Mouse (Mus musculus) NIH3T3 (cell line): ENCODE measurements around the gene Lrrc75a.
A peak's percentile ranks its signal among the peaks of the same experiment; 100 is the strongest.
"Not testable (repeated sequence)": the region's sequence is repeated elsewhere in the genome, so short reads cannot be mapped to it uniquely, and the experiment has no call there.

Source experiments
- DNase-seq: peaks from one replicate; pipeline ENCODE4 v3.0.0-alpha.2; 2012; ENCODE audit warnings: low read depth

Gene Lrrc75a

DNA sequence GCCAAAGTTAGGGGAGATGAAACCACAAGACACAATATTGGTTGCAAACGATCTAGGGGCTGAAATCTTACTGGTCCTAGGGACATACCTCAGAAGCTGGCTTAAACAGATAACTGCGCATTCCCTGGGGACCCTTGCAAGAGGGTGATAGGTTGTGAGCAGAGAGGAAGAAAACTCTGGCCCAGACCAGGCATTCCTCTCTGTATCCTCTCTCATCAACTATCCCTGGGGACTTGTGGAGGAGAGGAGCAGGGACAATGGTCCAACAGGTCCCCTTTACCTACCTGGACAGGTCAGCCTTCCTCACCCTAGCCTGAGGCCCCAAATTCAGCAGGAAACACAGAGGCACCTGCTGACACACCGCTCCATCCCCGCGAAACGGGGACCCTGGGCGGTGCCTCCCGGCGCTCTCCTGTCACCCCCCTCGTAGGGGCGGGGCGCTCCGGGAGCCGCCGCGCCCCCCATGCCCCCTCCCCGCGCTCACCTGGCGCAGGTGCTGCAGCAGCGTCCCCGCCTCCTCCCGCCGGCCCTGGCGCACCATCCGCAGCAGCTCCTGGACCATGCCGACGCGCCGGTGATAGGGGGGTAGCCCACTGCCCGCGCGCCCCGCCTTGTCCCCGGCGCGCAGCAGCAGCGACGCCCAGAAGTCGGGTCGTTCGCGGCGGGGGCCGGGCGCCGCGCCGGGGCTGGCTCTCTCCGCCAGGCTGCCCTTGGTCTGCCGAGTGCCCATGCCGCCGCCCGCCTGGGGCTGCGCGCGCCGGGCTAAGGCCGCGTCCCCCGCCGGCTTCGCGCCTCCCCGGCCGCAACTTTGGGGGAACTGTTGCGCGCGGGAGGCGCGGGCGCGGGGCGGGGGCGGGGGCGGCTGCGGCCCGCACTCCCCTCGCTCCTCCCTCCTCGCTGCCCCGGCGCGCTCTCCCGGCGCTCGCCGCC is at the start of gene Lrrc75a:
Lrrc75a (minus strand) TSS at position 863 of the 930 bp plus-strand sequence.
- DNase-seq: peak; percentile 42

DNA sequence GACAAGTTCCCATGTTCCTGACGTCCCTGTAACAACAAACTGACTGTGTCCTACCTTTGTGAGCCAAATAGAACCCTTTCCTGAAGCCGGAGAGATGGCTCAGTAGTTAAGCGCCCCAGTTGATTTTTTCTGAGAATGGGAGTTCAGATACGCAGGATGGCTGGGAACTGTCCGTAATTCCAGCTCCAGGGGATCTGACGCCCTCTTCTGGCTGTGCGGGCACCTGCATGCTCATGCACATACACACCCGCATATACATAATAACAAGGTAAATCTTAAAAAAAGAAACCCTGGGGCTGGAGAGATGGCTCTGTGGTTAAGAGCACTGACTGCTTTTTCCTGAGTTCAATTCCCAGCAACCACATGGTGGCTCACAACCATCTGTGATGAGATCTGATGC is 46.8 kb upstream of the Lrrc75a start:
- no peak for DNase-seq

DNA sequence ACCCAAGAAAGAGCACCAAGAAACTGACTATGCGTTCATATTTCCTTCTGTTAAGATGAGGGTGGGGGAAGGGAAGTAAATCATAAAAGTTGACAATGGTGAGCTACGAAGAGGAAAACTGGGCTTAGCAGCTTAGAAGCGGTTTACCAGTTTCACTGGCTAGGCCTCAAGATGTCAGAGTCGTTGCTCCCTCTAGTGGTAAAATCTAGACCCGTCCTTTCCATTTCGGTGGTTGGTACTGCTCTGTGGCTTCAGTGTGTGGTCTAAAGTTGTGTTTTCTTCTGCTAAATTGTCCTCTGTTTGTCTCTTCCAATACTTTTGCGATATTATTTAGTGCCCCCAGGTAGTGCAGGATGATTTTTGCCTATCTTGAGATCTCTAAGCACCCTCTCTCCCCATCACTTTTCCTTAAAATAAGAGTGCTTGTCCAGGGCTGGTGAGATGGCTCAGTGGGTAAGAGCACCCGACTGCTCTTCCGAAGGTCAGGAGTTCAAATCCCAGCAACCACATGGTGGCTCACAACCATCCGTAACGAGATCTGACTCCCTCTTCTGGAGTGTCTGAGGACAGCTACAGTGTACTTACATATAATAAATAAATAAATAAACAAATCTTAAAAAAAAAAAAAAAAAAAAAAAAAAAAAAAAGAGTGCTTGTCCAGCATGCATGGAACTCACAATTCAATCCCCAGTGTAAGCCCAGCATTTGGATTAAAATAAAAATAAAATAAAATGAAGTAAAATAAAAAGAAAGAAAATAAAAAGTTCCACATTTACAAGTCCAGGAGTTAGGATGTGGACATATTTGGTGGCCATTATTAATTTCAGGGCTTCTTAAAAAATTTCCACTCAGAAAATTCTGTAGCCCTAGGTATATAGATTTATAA is 45.2 kb upstream of the Lrrc75a start:
- DNase-seq: peak; percentile 91

DNA sequence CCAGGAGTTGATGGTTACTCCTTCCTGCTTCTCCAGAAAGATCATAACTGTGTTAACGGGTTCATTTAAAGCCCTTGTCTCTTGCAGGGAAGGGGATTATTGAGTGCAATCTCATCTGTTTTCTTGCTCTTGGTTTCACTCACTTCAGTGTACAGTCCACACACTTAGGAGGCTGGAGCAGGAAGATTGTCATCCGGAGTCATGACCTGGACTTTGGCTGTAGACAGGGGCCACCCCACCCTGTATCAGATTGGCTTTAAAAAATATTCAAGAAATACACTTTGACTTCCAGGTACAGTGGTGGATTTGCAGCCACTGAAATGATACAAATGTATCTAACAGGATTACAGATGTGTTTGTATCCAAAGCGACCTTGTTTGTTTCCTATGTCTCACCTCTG is 43.3 kb upstream of the Lrrc75a start:
- no peak for DNase-seq

DNA sequence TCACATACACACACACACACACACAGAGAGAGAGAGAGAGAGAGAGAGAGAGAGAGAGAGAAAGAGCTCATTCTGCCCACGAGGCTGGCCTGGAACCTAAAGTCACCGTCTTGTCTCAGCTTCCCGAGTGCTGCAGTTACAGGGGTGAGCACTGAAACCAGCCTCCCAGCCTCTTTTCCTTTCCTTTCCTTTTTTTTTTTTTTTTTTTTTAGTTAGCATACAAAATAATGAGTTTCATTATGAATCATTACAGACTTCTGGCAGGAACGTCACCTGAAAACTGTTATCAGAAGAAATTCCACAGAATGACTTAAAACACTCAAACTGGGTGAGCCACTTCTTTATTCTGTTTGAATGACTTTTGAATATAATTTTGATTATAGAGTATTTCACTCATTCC is 31.6 kb upstream of the Lrrc75a start:
- no peak for DNase-seq

DNA sequence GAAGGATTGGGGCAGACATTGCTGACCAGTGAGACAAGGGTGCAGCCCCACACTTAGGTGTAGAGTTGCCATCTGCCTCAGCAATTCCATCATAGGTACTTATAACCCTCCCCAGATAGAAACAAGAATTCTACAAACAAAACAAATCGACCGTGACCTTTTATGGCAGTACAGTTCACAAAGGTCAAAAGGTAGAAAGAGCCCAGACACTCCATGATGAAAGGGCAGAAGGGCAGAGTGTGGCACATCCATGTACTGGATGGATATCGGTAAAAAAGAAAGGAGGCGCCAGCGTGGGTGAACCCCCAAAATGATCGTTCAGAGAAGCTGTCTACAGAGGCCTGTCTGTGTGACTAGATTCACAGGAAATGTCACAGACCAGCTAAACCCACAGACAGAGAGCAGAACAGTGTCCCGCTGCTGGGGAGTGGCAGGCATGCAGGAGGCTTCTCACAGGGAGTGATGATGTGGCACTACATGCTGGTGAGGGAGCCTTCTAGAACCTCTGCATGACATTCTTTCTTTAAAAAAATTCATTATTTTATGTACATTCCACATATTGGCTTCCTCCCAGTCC is 30.5 kb upstream of the Lrrc75a start:
- no peak for DNase-seq

DNA sequence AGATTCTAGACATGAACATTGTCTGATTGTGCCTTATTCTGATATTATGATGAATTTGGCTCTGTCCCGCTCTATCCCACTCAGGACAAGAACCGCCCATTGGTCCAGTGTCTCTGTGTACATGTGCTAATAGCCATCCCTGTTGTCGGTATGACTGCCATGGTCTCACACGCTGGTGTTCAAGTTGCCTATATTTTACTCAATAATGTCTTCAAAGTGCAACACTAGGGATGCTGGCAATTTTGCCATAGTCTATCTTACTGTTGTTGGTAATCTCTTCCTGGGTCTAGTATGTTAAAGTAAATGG is 27.9 kb upstream of the Lrrc75a start:
- no peak for DNase-seq

DNA sequence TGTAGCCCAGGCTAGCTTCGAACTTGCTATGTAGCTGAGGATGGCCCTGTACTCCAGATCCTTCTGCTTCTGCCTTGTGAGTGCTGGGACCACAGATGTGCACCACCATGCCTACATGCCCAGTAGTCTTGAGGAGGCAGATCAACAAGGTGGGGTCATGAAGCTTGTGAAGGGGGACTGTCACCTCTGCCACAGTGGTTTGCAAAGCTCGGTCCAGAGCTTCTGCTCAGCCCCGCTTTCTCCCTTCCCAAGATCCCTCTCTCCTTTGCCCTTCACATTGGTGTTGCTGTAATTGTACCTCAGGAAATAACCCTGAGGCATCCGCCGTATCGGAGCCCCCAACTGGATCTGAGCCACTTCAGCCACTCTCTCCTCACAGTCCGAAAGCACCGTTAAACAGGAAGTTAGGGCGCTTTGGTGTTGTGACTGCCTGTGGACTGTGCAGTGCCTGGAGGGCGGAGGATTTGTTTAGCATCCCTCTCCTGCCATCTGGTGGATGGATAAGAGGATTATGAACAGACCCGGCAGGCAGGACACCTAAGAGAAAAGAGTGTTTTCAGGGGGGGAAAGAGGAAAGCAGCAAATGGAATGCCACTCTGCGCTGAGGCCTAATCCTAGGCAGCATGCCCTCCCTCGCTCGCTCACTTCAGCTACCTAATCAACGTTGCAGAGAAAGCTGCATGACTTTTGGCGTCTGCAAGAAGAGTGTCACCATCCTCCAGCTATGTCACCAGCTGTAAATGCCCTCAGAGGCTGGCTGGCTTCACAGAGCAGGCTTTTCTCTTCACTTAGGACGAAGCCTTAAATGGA is 27.4 kb upstream of the Lrrc75a start:
- peak; percentile 93 for DNase-seq

DNA sequence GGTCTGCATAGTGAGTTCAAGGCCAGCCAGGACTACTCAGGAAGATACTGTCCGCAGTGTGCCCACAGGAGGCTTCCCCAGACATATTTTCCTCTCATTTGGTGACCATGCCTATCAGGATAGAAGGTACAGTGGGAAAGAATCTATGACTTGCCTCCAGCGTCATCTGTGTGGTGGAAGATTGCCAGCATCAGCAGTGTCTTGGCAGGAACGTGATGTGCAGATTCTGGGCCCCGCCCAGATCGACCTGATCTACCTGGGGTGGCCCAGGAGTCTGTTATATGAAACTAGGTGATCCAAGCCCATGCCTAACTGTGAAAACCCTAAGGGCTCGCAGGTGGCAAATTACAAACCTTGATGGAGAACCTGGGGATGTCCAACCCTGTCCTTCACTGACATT is 21.7 kb upstream of the Lrrc75a start:
- DNase-seq: no peak

DNA sequence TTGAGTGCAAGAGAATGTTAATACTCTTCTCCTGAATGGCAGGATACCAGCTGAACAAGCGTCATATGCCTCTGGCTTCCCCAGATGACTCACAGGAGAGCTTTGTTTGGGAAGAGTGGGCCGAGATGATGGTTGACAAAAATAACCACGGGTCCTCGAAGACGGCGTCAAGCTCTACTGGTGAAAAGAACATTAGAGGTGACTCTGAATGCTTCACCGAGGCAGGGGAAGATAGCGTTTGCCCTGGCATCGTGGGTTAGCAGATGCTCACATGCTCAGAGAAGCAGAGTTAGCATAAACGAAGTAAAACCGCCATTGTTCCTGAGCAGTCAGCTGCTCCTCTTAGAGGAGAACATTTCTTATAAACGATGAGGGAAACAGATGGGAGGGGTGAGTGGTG is 21.1 kb upstream of the Lrrc75a start:
- peak; percentile 59 for DNase-seq

DNA sequence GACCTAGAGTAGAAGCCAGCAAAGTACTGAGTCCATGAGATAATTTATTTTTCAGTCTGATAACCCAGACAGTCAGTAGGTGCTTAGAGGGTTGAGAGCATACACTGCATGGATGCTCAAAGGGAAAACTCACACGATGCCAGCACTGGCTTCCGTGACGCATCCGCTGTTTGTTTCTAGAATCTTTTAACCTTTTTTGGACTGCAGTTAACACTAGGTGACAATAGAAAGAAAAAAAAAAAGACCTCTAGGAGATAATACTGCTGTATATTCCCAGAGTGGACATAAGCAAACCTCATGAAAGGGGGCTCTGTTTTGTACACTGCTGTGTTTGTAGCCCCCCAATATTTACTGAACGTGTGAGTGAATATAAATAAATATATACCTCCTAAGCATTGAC is 20.7 kb upstream of the Lrrc75a start:
- DNase-seq: no peak

DNA sequence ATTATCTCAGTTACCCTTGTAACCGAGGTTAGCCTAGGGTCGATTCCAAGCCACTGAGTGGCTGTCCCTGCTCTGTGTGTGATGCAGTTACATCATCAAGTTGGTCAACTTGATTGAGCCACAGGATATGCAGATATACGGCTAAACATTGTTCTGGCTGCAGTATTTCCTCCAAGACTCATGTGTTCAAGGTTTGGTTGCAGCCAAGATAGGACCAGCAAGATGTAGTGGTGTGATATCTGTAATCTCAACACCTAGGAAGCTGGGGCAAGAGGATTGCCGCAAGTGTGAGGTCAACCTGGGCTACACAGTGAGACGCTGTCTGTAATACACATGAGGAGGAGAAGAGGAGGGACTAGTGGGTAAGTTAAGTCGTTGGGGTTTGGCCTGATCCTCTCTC is 15.9 kb upstream of the Lrrc75a start:
- no peak for DNase-seq

DNA sequence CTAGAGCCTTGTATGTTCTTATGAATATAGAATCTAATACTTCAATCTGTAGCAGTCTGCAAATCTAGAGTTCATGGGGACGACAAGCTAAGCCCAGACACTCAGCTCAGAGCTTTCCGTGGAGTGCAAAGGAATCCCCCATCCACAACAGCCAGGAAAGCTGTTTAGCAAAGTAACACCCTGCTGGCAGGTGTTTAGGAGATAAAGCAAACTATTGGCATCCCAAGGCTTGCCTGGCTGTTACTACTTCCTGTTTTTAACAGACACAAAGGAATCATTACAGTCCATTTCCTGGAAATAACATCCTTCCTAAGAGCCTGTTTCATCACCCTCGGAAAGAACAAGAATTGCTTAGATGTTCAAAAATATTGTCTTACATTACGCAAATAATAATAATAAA is 12.6 kb upstream of the Lrrc75a start:
- DNase-seq: no peak

DNA sequence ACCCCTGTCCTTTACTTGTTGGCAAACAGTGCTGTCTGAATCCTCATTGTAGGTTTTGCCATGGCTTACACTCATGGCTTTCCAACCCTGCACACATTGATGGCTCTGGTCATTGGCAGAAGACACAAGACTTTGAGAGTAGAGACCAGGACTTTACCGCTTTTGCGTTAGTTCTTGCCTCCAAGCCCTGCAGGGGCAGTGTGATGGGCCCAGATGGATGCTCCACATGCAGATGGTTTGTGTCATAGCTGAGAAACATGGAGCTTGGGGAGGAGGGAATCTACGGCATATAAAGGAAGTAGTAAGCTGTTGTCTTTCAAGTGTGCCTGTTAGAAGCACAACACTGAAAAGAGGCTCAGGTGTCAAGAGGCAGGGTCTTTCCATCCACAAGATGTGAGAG is 3.8 kb upstream of the Lrrc75a start:
- no peak for DNase-seq

DNA sequence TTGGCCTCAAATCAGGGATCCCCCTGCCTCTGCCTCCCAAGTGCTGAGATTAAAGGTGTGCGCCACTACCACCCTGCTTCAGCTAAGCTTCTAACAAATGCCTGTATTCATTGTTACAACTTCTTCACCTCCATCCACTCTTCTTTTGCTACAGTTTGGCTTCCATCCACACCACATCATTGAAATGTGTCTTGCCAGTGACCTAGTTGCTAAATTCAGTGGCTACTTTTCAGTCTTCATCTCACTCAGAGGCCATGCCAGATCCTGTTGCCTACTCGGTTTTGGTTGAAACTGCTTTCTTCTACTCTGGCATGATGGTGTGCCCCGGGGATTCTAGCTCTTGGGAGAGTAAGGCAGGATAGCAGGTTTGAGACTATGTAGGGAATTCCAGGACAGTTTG is 3.2 kb upstream of the Lrrc75a start:
- DNase-seq: no peak

DNA sequence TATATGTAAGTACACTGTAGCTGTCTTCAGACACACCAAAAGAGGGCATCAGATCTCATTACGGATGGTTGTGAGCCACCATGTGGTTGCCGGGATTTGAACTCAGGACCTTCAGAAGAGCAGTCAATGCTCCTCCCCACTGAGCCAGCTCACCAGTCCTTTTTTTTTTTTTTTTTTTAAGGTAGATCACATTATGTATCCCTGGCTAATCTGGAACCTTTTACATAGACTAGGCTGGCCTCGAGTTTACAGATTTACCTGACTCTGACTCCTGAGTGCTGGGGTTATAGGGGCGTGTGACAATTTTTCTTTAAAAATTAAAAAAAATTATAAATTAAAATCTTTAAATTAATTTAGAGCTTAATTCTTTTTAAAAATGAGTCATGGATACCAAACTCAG is 1.5 kb upstream of the Lrrc75a start:
- not testable (repeated sequence) for DNase-seq

DNA sequence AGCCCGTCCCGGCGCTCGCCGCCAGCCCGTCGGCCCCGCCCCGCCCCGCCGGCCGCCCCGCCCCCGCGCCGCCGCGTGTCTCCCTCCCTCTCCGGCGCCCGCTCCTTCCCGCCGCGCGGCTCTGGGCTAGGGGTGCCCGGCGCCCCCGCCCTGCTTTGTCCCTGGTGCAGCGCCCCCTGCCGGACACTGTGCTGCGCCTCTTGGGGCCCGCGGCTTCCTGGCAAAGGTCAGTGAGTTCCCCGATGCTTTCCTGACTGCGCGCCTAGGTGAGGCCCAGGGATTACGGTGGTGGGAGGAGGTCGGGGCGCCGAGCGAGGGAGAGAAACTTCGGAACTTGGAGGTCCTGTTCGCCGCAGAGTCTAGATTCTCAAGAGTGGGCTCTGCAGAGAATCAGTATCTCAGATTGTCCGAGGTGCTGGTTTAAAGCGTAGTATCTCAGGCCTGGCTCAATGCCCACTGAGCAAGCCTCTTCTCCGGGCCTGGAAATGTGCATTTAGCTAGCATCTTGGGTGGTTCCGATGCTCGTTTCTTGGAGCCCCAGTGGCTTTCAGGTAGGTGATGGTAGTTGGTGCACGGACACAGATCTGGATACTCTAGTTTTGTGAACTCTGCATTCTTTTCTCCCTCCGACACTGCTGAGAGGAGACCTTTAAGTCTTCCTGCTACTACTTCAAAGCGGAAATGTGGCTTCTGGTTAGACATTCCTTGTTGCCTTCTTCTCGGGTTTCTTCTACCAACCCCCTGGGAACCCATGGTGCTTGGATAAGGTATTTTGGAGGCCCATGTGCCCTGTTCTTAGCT is 468 bp upstream of the Lrrc75a start, which contains the start of gene Mmgt2:
Mmgt2 (plus strand) TSS at position 74 of the 801 bp plus-strand sequence.
- DNase-seq: peak; percentile 97

DNA sequence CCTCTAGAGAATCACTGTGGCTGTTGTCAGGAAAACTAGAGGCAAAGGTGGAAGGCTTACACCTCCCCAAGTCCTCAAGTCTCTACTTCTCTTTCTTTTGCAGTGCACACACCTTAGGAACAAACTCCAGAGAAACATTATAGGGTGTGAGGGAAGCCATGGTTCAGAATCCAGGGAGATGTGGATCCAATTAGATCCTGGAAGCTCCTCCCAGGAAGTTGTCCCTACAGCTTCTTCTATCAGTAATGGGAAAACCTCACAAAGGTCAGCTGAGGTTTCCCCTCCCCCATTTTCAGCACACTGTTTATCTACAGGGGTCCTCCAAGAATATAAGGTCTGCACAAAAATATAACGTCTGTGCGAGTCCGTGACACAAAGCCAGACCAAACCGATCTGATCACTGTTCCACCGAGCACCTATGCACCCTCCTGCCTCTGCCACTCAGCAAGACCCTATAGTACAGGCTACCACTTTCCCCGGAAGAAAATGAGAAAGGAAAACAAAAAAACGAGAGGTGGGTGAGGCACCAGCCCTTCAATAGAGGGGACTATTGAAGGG is 1.3 kb downstream of the Lrrc75a start:
- no peak for DNase-seq

DNA sequence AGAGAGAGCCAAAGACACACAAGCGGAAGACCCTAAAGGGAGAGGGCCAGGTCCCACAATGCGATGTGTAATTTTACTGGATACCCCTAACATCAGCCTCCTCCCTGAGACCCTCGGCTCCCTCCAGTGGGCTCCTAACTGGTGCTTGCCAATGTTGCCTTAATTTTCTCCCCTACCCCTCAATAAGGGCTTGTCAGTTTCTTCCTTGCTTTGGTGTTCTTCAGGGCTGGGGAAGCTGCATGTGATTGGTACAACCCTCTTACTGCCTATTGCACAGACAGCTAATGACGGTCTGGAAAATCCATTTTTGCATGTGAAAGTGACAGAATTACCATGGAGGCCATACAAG is 1.9 kb downstream of the Lrrc75a start:
- no peak for DNase-seq

DNA sequence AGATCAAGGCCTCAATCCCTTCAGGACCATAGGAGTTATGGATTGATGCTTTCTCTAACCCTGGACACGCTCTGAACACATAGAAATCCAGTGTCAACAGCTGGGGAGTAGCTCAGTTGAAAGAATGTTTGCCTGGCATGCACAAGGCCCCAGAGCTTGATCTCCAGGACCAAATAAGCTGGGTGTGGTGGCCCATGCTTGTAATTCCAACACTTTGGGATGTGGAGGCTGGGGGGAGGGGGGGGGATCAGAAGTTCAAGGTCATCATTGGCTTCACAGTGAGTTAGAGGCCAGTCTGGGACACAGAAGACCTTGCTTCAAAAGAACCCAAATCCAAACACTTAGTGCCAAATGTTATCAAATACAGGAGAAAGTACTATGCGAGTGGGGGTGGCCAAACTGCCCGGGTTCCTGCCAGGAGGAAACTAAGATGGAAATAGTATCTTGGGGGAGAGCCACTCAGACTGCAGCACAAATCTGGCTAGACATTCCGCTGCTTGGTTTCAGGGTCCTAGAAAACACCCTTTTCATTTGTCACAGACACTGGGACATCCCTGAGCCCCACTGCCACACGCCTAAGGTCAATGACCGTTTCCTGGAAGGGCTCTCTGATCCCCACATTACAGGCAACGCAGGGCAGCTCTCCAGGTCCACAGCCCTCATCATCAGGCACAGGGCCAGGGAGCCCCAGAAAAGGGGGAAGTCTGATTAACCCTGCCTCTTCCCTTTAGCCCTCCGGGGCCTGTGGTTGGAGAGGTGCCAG is 2.4 kb downstream of the Lrrc75a start:
- peak; percentile 36 for DNase-seq
